Mouse (Mus musculus) embryonic facial prominence, embryonic 11.5 days (tissue): ENCODE data around the gene Akt2. TPM values are rescaled to one million over a fixed set of nuclear protein-coding genes. Genes with fewer than 3 reads are reported as not detected.

Experiments
- ATAC-seq: fragments of 200-750 bp; cut with Nextera tagmentation; replicated peaks from 2 replicates; pipeline ENCODE4 v1.8.0; 2017; ENCODE audit warnings: low read depth; ENCODE audit not compliant: insufficient number of reproducible peaks, low FRiP score, low TSS enrichment
- DNase-seq: peaks from one replicate; pipeline ENCODE4 v3.0.0-alpha.2; 2015; ENCODE audit warnings: low spot score
- H3K27ac ChIP-seq: fragments of 300-500 bp; sonication (generic); replicated peaks from 2 replicates; pipeline ENCODE4 v1.5.1; 2014; ENCODE audit warnings: mild to moderate bottlenecking, low read depth, low read length, control low read depth
- H3K27me3 ChIP-seq: fragments of 300-500 bp; sonication (generic); 2 replicates; pipeline ENCODE4 v1.6.1; 2014; ENCODE audit warnings: mild to moderate bottlenecking, low read length, moderate library complexity, mixed read lengths; ENCODE audit not compliant: control insufficient read depth, insufficient read depth
- H3K36me3 ChIP-seq: fragments of 300-500 bp; sonication (generic); replicated peaks from 2 replicates; pipeline ENCODE4 v1.6.1; 2014; ENCODE audit warnings: low read depth, mild to moderate bottlenecking, low read length, moderate library complexity, mixed read lengths; ENCODE audit not compliant: control insufficient read depth, insufficient read depth
- H3K4me1 ChIP-seq: fragments of 300-500 bp; sonication (generic); 2 replicates; pipeline ENCODE4 v1.6.1; 2014; ENCODE audit warnings: low read length, mixed read lengths; ENCODE audit not compliant: control insufficient read depth, insufficient read depth
- H3K4me2 ChIP-seq: fragments of 300-500 bp; sonication (generic); 2 replicates; pipeline ENCODE4 v1.6.1; 2014; ENCODE audit warnings: low read depth, mild to moderate bottlenecking, control low read depth, low read length, moderate library complexity
- H3K4me3 ChIP-seq: fragments of 300-500 bp; sonication (generic); 2 replicates; pipeline ENCODE4 v1.5.1; 2014; ENCODE audit warnings: low read depth, low read length, control low read depth
- H3K9ac ChIP-seq: fragments of 300-500 bp; sonication (generic); replicated peaks from 2 replicates; pipeline ENCODE4 v1.6.1; 2014; ENCODE audit warnings: mild to moderate bottlenecking, control low read depth, low read length
- H3K9me3 ChIP-seq: fragments of 300-500 bp; sonication (generic); replicated peaks from 2 replicates; pipeline ENCODE4 v1.6.1; 2016; ENCODE audit warnings: mild to moderate bottlenecking, low read length, inconsistent platforms, mixed read lengths; ENCODE audit not compliant: control insufficient read depth
- WGBS: fragments of 180-500 bp; shearing (Covaris S2); extraction: QIAGEN DNeasy Blood & Tissue Kit; methylation state at CpG from one replicate; pipeline ENCODE4 v1.1.7; 2014; 5-methylcytosine and 5-hydroxymethylcytosine counted together
- polyA plus RNA-seq: library from polyadenylated mRNA; unstranded; fragments of >200 nt; fragmentation: Nextera tagmentation; extraction: Ambion mirVana; gene quantifications from 2 replicates; pipeline ENCODE4 v1.2.1, GENCODE M21; 2014

Akt2 gene
- polyA plus RNA-seq, 1 experiment from 2014 or later, result 82.8 TPM

GRCm38 (mm10) chr7:27657824-27658395 lies 66.6 kb downstream of the Akt2 start:
- Histone ChIP-seq H3K4me3 (no peak overlapping the region), H3K27ac (no peak overlapping the region), H3K4me2 (no peak overlapping the region), H3K36me3 (no peaks in the 10 kb centered on the region), H3K9ac (no peak overlapping the region), H3K27me3 (peaks cover 33% of the 10 kb centered on the region), H3K4me1 (peaks cover 4% of the 10 kb centered on the region), H3K9me3 (no peaks in the 10 kb centered on the region)
- no peak for DNase-seq
- ATAC-seq, result no peak
- WGBS, result 23% methylated on average over 48 of the region's 53 CpGs

DNA sequence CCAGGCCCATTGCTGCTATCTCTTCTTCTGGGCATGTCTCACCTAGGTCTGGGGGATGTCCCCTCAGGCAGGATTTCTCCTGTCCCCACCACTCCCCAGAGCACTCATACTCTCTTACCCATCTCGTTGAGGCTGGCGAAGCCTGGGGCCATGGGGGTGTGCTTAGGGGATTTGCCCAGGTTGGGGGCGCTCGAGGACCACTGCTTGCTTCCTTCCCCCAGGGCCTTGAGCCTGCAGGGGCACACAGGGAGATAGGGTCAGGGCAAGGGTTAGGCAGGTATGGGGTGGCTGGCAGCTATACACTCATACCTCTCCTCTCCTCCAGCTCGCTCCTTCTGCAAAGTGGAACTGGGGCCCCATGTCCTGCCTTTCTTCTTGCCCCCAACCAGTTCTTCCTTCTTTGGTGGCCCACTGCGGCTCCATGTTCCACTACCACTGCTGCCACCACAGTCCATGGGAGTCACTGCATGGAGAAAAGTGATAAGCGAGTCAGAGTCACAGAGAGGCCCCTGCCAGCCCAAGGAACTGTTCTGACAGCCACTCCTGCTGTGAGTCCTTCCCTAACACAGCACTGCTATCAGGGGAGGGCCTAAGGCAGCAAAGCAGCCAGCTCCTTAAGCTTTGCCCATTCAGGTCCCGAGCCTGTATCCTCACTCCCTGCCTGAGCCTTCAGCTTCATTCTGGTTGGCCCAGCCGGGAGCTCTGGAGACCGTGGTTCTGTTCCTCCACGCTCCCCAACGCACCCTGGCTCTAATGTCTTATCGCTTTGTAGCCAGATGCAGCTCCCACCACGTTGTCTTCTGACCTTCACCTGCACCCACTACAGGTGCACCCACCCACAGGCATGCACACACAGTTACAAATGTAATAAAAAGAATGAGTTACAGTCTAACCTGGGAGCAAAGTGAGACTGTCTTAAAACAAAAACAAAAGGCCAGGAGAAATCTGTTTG lies 67.6 kb downstream of the Akt2 start:
- WGBS, result 54% methylated on average over 14 of the region's 14 CpGs
- H3K27me3 ChIP-seq, result peaks cover 26% of the 10 kb centered on the region
- DNase-seq (no peak), ATAC-seq (no peak)
- H3K4me1 ChIP-seq, result peaks cover 2% of the 10 kb centered on the region
- H3K4me3 ChIP-seq, result no peak overlapping the region
- H3K27ac ChIP-seq, result no peak overlapping the region
- H3K36me3 ChIP-seq, result no peaks in the 10 kb centered on the region; the same call in 1 of the 2 replicates
- no peak overlapping the region for H3K4me2 ChIP-seq
- H3K9me3 ChIP-seq, result no peaks in the 10 kb centered on the region
- H3K9ac ChIP-seq, result no peak overlapping the region

DNA sequence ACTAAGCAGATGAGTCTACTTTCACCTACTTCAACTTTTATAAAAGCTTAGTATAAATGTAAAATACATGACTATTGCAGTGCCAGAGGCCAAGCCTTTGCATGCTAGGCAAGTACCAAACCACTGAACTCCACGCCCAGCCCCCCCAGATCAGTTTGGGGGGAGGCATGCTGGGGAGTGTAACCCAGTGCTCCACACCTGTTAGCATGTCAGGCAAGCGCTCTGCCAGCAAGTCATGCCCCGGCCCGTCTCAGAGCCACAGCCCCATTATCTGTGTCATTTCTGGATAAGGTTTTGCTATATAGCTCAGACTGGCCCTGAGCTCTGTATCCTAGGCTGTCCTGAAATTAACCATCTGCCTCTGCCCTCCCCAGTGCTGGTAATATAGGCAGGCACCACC lies 70.7 kb downstream of the Akt2 start:
- WGBS, result 88% methylated on average over 4 of the region's 4 CpGs
- H3K4me3 ChIP-seq, result no peak overlapping the region
- no peaks in the 10 kb centered on the region for H3K4me1 ChIP-seq
- ATAC-seq, result no peak
- DNase-seq, result no peak
- H3K27ac ChIP-seq, result no peak overlapping the region
- H3K9ac ChIP-seq, result no peak overlapping the region
- no peaks in the 10 kb centered on the region; the same call in 1 of the 2 replicates for H3K36me3 ChIP-seq
- peaks cover 17% of the 10 kb centered on the region for H3K27me3 ChIP-seq
- H3K4me2 ChIP-seq, result no peak overlapping the region
- H3K9me3 ChIP-seq, result no peaks in the 10 kb centered on the region

DNA sequence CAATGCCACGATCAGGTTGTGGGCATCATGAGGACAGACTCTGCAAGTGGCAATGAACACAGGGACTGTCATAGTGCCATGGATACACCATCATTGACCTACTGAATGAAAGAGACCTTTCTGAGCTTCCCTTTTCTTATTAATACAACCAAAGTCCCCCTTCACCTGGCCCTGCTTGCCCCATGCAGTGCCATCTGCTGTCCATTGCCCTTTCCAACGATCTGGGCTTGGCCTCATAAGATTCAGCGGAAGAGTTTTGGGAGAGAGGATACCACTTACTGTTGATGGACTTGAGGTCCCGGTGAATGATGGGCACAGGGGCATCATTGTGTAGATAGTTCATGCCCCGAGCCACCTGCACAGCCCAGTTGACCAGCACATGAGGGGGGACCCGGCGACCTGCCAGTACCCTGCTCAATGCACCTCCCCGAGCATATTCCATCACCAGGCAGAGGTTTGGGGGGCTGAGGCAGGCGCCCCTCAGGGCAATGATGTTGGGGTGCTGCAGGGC lies 81.8 kb downstream of the Akt2 start:
- H3K4me1 ChIP-seq, result no peaks in the 10 kb centered on the region; the same call in 1 of the 2 replicates
- H3K4me3 ChIP-seq, result peak overlapping the region; percentile 89
- H3K9ac ChIP-seq, result peak overlapping the region; percentile 86
- H3K9me3 ChIP-seq, result no peaks in the 10 kb centered on the region
- no peak overlapping the region for H3K27ac ChIP-seq
- DNase-seq, result no peak
- peak overlapping the region; percentile 100 for H3K4me2 ChIP-seq
- H3K36me3 ChIP-seq, result no peaks in the 10 kb centered on the region
- H3K27me3 ChIP-seq, result no peaks in the 10 kb centered on the region
- 52% methylated on average over 9 of the region's 9 CpGs for WGBS
- 0 out of 2 replicates have a peak, but pooled peaks have one; percentile 14 for ATAC-seq

GRCm38 (mm10) chr7:27673575-27674131 lies 82.3 kb downstream of the Akt2 start:
- Histone ChIP-seq H3K4me2 (peak overlapping the region; percentile 100), H3K27ac (no peak overlapping the region), H3K36me3 (no peaks in the 10 kb centered on the region), H3K4me1 (no peaks in the 10 kb centered on the region; the same call in 1 of the 2 replicates), H3K9me3 (no peaks in the 10 kb centered on the region), H3K9ac (peak overlapping the region; percentile 86), H3K4me3 (peak overlapping the region; percentile 89), H3K27me3 (no peaks in the 10 kb centered on the region)
- WGBS, result under 1% methylated on average over 51 of the region's 52 CpGs
- ATAC-seq (no peak), DNase-seq (peak; percentile 4)

- DNase-seq (no peak), ATAC-seq (peak; percentile 72)
- Histone ChIP-seq H3K36me3 (no peaks in the 10 kb centered on the region), H3K4me2 (peak overlapping the region; percentile 100), H3K27me3 (no peaks in the 10 kb centered on the region), H3K4me1 (no peaks in the 10 kb centered on the region; the same call in 1 of the 2 replicates), H3K4me3 (peak overlapping the region; percentile 89), H3K27ac (peak overlapping the region; percentile 73; the same call in 1 of the 2 replicates), H3K9ac (peak overlapping the region; percentile 86), H3K9me3 (no peaks in the 10 kb centered on the region)
- 0% methylated on average over 26 of the region's 38 CpGs for WGBS
Measured at GRCm38 (mm10) chr7:27674195-27674521, 82.8 kb downstream of the Akt2 start.

DNA sequence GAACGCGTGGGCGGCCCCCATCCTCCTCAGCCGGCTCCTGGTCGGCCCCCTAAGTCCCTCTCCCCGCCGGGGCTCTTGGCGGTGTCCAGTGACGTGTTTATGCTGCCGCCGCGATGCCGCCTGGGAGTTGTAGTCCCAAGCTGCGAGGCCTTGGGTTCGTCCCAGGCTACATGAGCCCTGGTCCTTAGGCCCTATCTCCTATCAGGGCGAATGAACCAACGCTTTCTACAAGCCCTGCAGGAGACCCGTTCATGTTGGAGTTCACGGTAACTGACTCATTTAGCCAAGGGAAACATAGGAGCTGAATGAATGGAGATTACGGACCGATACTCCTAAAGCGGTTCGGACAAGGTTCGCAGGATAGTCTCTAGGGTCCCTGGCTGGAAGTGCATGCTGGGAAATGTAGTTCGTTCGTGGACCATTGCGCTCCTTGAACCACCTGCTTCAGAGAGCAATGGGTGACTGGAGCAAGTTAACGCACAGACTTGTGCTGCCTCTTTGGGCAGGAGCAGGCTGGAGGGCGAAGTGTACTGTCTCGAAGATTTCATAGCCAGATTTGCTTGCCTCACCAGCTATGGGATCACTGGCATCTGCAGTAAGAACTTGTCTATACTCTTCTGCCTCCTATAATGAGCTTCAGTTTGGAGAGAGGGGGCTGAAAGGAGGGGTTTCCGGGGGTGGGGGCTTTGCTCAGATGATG lies 83.3 kb downstream of the Akt2 start, which contains the start of gene Map3k10:
Gene Map3k10, minus strand, starts transcription at position 77 of the 700 bp plus-strand sequence.
- no peaks in the 10 kb centered on the region; the same call in 1 of the 2 replicates for H3K4me1 ChIP-seq
- WGBS, result under 1% methylated on average over 30 of the region's 31 CpGs
- DNase-seq (peak; percentile 96), ATAC-seq (peak; percentile 97)
- peak within 1 kb of the TSS; percentile 86 for H3K9ac ChIP-seq
- no peaks in the 10 kb centered on the region for H3K27me3 ChIP-seq
- peak within 1 kb of the TSS; percentile 73 for H3K27ac ChIP-seq
- peak within 1 kb of the TSS; percentile 89 for H3K4me3 ChIP-seq
- no peaks in the 10 kb centered on the region for H3K36me3 ChIP-seq
- no peaks in the 10 kb centered on the region for H3K9me3 ChIP-seq
- peak within 1 kb of the TSS; percentile 100 for H3K4me2 ChIP-seq
